Mouse (Mus musculus) ovary, adult 2 months (tissue): ENCODE measurements around the gene Olfr771. TPM values are rescaled to one million over a fixed set of nuclear protein-coding genes. Genes with fewer than 3 reads are reported as not detected.

ENCODE experiments used
- polyA plus RNA-seq: library from polyadenylated mRNA; depleted of rRNA; stranded (reverse); fragments of >200 nt; gene quantifications from 2 replicates; pipeline ENCODE4 v1.2.3, GENCODE M21; 2012; rRNA removed

The Olfr771 gene
- not detected in 2 replicates for polyA plus RNA-seq

DNA sequence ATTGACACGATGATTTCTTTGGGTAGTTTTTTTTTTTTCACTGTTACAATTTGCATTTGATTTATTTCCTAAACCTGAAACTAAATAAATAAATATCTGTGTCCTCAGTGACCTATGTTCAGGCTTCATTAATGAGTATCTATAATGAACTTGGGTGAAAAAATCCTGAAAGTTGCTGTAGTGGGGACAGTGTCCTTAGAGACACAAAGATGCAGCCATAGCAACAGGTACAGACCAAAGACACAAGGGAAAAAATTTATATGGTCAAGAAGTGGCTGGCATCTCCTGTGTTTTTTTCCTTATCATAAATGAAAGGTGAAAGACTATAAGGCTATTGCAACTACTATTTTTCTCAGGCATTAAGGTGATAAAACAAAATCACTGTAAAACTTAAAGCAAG is at the start of gene Olfr771:
Gene Olfr771, minus strand, starts transcription at position 101 of the 400 bp plus-strand sequence.

DNA sequence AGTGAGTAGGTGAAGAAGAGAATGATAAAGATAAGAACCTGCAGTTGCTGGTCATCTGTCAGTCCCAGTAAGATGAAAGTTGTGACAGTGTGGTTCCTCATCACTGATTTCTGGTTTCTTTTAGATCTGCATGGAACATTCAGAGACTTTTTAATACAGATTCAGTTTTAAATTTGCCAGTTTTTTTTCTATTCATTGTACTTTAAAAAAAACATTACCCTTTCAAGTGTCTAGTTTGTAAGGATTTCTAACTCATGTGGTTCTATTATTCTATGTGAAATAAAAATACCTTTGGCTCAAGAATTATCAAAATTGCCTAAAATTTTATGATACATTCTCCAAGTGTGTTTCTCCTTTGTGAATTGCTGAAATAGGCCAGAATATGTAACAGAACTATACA is 22.8 kb upstream of the Olfr771 start, which contains the start of gene Olfr773:
Gene Olfr773, minus strand, starts transcription at position 101 of the 400 bp plus-strand sequence.

GRCm38 (mm10) chr10:129177821-129178220 is 13.3 kb upstream of the Olfr771 start, which contains the start of gene Olfr772:
Gene Olfr772, minus strand, starts transcription at chr10:129177921.

GRCm38 (mm10) chr10:129138898-129139297 is 25.7 kb downstream of the Olfr771 start, which contains the start of gene Olfr770:
Gene Olfr770, minus strand, starts transcription at chr10:129138998.

DNA sequence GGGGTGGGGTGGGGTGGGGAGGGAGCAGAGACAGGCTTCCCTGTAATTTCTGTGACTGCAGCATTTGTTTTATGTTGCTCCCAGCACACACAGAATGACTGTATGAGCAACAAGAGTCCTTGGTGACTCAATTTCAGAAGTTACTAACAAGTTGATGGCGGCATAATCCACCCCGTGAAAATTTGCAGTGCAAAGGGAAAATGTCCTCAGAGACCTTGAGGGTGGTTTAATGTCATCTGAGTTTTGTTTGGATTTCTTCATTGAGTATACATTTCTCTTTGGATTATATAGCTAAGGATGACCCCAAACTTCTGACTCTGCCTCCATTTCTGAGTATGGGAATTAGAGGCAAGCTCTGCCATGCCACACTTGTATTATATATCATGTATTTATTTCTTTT is 46.8 kb downstream of the Olfr771 start, which contains the start of gene Olfr769:
Gene Olfr769, minus strand, starts transcription at position 101 of the 400 bp plus-strand sequence.

Other genes starting within 250 kb of the Olfr771 start
- 34.5 and 43.3 TPM in 2 replicates for gene Rdh5, start 241.9 kb downstream of the Olfr771 start, polyA plus RNA-seq
- 242 and 261 TPM in 2 replicates for gene Bloc1s1, start 240.7 kb downstream of the Olfr771 start, polyA plus RNA-seq
- 36.2 and 36.9 TPM in 2 replicates for gene Itga7, start 230.9 kb downstream of the Olfr771 start, polyA plus RNA-seq
- 0.59 and 1.1 TPM in 2 replicates for gene Mettl7b, start 203.8 kb downstream of the Olfr771 start, polyA plus RNA-seq
- gene Olfr9, start 175.3 kb downstream of the Olfr771 start, polyA plus RNA-seq = not detected in 2 replicates
- not detected in 2 replicates for gene Olfr763, start 154.0 kb downstream of the Olfr771 start, polyA plus RNA-seq
- not detected in 2 replicates for gene Olfr764-ps1, start 124.9 kb downstream of the Olfr771 start, polyA plus RNA-seq
- gene Olfr765, start 114.8 kb downstream of the Olfr771 start, polyA plus RNA-seq = not detected in 2 replicates
- not detected in 2 replicates for gene Olfr766-ps1, start 95.8 kb downstream of the Olfr771 start, polyA plus RNA-seq
- not detected in 2 replicates for gene Olfr767, start 81.8 kb downstream of the Olfr771 start, polyA plus RNA-seq
- not detected in 2 replicates for gene Olfr768, start 65.4 kb downstream of the Olfr771 start, polyA plus RNA-seq
- 0.09 TPM in 1 of 2 replicates, not detected in the other for gene Olfr769, start 46.9 kb downstream of the Olfr771 start, polyA plus RNA-seq
- gene Olfr770, start 25.8 kb downstream of the Olfr771 start, polyA plus RNA-seq = not detected in 2 replicates
- not detected in 2 replicates for gene Olfr772, start 13.2 kb upstream of the Olfr771 start, polyA plus RNA-seq
- gene Olfr773, start 22.7 kb upstream of the Olfr771 start, polyA plus RNA-seq = not detected in 2 replicates
- not detected in 2 replicates for gene Olfr774, start 71.5 kb upstream of the Olfr771 start, polyA plus RNA-seq
- not detected in 2 replicates for gene Olfr775, start 83.7 kb upstream of the Olfr771 start, polyA plus RNA-seq
- gene Olfr776, start 94.4 kb upstream of the Olfr771 start, polyA plus RNA-seq = not detected in 2 replicates
- not detected in 2 replicates for gene Olfr777, start 106.7 kb upstream of the Olfr771 start, polyA plus RNA-seq
- not detected in 2 replicates for gene Olfr780, start 153.4 kb upstream of the Olfr771 start, polyA plus RNA-seq
- gene Olfr781, start 164.1 kb upstream of the Olfr771 start, polyA plus RNA-seq = not detected in 2 replicates
- not detected in 2 replicates for gene Olfr782, start 184.1 kb upstream of the Olfr771 start, polyA plus RNA-seq
- gene Olfr784, start 219.3 kb upstream of the Olfr771 start, polyA plus RNA-seq = 0.05 TPM in 1 of 2 replicates, not detected in the other
- gene Olfr785, start 240.7 kb upstream of the Olfr771 start, polyA plus RNA-seq = not detected in 2 replicates